Mouse (Mus musculus): ENCODE measurements around the gene Tbx19. TPM values are rescaled to one million over a fixed set of nuclear protein-coding genes. Genes with fewer than 3 reads are reported as not detected.

The Tbx19 gene
- polyA plus RNA-seq, 1 experiment = not detected

- H3K79me2 ChIP-seq (ENCODE audit: control insufficient read depth, insufficient read depth) = no peaks in the 10 kb centered on the region
- peaks cover 6% of the 10 kb centered on the region for H3K27me3 ChIP-seq (ENCODE audit: control insufficient read depth, insufficient read depth, insufficient read length)
- H3K79me3 ChIP-seq (ENCODE audit: low read depth) = no peaks in the 10 kb centered on the region
- H3ac ChIP-seq (ENCODE audit: control insufficient read depth, insufficient read length, low read depth) = no peak overlapping the region
- H3K36me3 ChIP-seq (ENCODE audit: control insufficient read depth, insufficient read depth) = no peaks in the 10 kb centered on the region
- TF ChIP-seq CTCF (IDR thresholded peaks at IDR 0.05; ENCODE audit: control insufficient read depth, insufficient read depth, insufficient read length) (no peak), USF1 (IDR thresholded peaks at IDR 0.05; ENCODE audit: low read depth) (no peak), MYOG (IDR thresholded peaks at IDR 0.05; ENCODE audit: control insufficient read depth, extremely low read depth, insufficient read length) (no peak), MAX (IDR thresholded peaks at IDR 0.05) (no peak), MYOD1 (IDR thresholded peaks at IDR 0.05; ENCODE audit: control insufficient read depth, insufficient read length, low read depth) (no peak), CEBPB (IDR thresholded peaks at IDR 0.05; ENCODE audit: low read depth) (no peak), FOSL1 (IDR thresholded peaks at IDR 0.05; ENCODE audit: insufficient read depth, low read length, poor library complexity, severe bottlenecking) (no peak)
- H3K4me3 ChIP-seq (ENCODE audit: insufficient read depth, poor library complexity, severe bottlenecking) = no peak overlapping the region
Observed at GRCm38 (mm10) chr1:165154162-165154561, 6.4 kb downstream of the Tbx19 start.

GRCm38 (mm10) chr1:165151216-165151615 is 9.4 kb downstream of the Tbx19 start:
- Histone ChIP-seq H3K36me3 (ENCODE audit: control insufficient read depth, insufficient read depth) (no peaks in the 10 kb centered on the region), H3K4me3 (ENCODE audit: insufficient read depth, poor library complexity, severe bottlenecking) (no peak overlapping the region), H3K79me2 (ENCODE audit: control insufficient read depth, insufficient read depth) (no peaks in the 10 kb centered on the region), H3K79me3 (ENCODE audit: low read depth) (no peaks in the 10 kb centered on the region), H3ac (ENCODE audit: control insufficient read depth, insufficient read length, low read depth) (no peak overlapping the region), H3K27me3 (ENCODE audit: control insufficient read depth, insufficient read depth, insufficient read length) (peaks cover 6% of the 10 kb centered on the region)
- TF ChIP-seq MYOD1 (IDR thresholded peaks at IDR 0.05; ENCODE audit: control insufficient read depth, insufficient read length, low read depth) (no peak), CTCF (IDR thresholded peaks at IDR 0.05; ENCODE audit: control insufficient read depth, insufficient read depth, insufficient read length) (no peak)

GRCm38 (mm10) chr1:165142343-165142916 is 18.1 kb downstream of the Tbx19 start:
- H3K27me3 ChIP-seq (ENCODE audit: control insufficient read depth, insufficient read depth, insufficient read length) = no peaks in the 10 kb centered on the region
- no peak for TF ChIP-seq MYOG (IDR thresholded peaks at IDR 0.05; ENCODE audit: control insufficient read depth, extremely low read depth, insufficient read length)
- no peak for TF ChIP-seq MAX (IDR thresholded peaks at IDR 0.05)
- no peak for TF ChIP-seq CTCF (IDR thresholded peaks at IDR 0.05; ENCODE audit: control insufficient read depth, insufficient read depth, insufficient read length)
- no peak for TF ChIP-seq USF1 (IDR thresholded peaks at IDR 0.05; ENCODE audit: low read depth)
- TF ChIP-seq CEBPB (IDR thresholded peaks at IDR 0.05; ENCODE audit: low read depth) = no peak
- no peak for TF ChIP-seq MYOD1 (IDR thresholded peaks at IDR 0.05; ENCODE audit: control insufficient read depth, insufficient read length, low read depth)
- TF ChIP-seq FOSL1 (IDR thresholded peaks at IDR 0.05; ENCODE audit: insufficient read depth, low read length, poor library complexity, severe bottlenecking) = no peak

GRCm38 (mm10) chr1:165140227-165140626 is 20.3 kb downstream of the Tbx19 start:
- no peak for TF ChIP-seq CEBPB (IDR thresholded peaks at IDR 0.05; ENCODE audit: low read depth)
- Histone ChIP-seq H3ac (ENCODE audit: control insufficient read depth, insufficient read length, low read depth) (no peak overlapping the region), H3K36me3 (ENCODE audit: control insufficient read depth, insufficient read depth) (no peaks in the 10 kb centered on the region), H3K4me3 (ENCODE audit: insufficient read depth, poor library complexity, severe bottlenecking) (no peak overlapping the region), H3K27me3 (ENCODE audit: control insufficient read depth, insufficient read depth, insufficient read length) (no peaks in the 10 kb centered on the region), H3K79me2 (ENCODE audit: control insufficient read depth, insufficient read depth) (no peaks in the 10 kb centered on the region), H3K79me3 (ENCODE audit: low read depth) (no peaks in the 10 kb centered on the region)

More at GRCm38 (mm10) chr1:165142343-165142916, 18.1 kb downstream of the Tbx19 start:
- no peak overlapping the region for H3K4me3 ChIP-seq (ENCODE audit: insufficient read depth, poor library complexity, severe bottlenecking)
- H3K79me3 ChIP-seq (ENCODE audit: low read depth) = no peaks in the 10 kb centered on the region
- no peak overlapping the region for H3ac ChIP-seq (ENCODE audit: control insufficient read depth, insufficient read length, low read depth)
- H3K36me3 ChIP-seq (ENCODE audit: control insufficient read depth, insufficient read depth) = no peaks in the 10 kb centered on the region
- H3K79me2 ChIP-seq (ENCODE audit: control insufficient read depth, insufficient read depth) = no peaks in the 10 kb centered on the region

GRCm38 (mm10) chr1:165133858-165134257 is 26.7 kb downstream of the Tbx19 start:
- Histone ChIP-seq H3ac (ENCODE audit: control insufficient read depth, insufficient read length, low read depth) (no peak overlapping the region), H3K79me2 (ENCODE audit: control insufficient read depth, insufficient read depth) (no peaks in the 10 kb centered on the region), H3K4me3 (ENCODE audit: insufficient read depth, poor library complexity, severe bottlenecking) (no peak overlapping the region), H3K36me3 (ENCODE audit: control insufficient read depth, insufficient read depth) (no peaks in the 10 kb centered on the region), H3K27me3 (ENCODE audit: control insufficient read depth, insufficient read depth, insufficient read length) (no peaks in the 10 kb centered on the region), H3K79me3 (ENCODE audit: low read depth) (no peaks in the 10 kb centered on the region)
- TF ChIP-seq FOSL1 (IDR thresholded peaks at IDR 0.05; ENCODE audit: insufficient read depth, low read length, poor library complexity, severe bottlenecking) = no peak
- TF ChIP-seq MYOG (IDR thresholded peaks at IDR 0.05; ENCODE audit: control insufficient read depth, extremely low read depth, insufficient read length) = no peak
- TF ChIP-seq USF1 (IDR thresholded peaks at IDR 0.05; ENCODE audit: low read depth) = no peak
- no peak for TF ChIP-seq CTCF (IDR thresholded peaks at IDR 0.05; ENCODE audit: control insufficient read depth, insufficient read depth, insufficient read length)
- TF ChIP-seq CEBPB (IDR thresholded peaks at IDR 0.05; ENCODE audit: low read depth) = no peak
- TF ChIP-seq MYOD1 (IDR thresholded peaks at IDR 0.05; ENCODE audit: control insufficient read depth, insufficient read length, low read depth) = no peak

- Histone ChIP-seq H3K4me3 (ENCODE audit: insufficient read depth, poor library complexity, severe bottlenecking) (no peak overlapping the region), H3K36me3 (ENCODE audit: control insufficient read depth, insufficient read depth) (no peaks in the 10 kb centered on the region), H3K79me2 (ENCODE audit: control insufficient read depth, insufficient read depth) (no peaks in the 10 kb centered on the region), H3K27me3 (ENCODE audit: control insufficient read depth, insufficient read depth, insufficient read length) (no peaks in the 10 kb centered on the region), H3ac (ENCODE audit: control insufficient read depth, insufficient read length, low read depth) (no peak overlapping the region), H3K79me3 (ENCODE audit: low read depth) (no peaks in the 10 kb centered on the region)
- TF ChIP-seq MAX (IDR thresholded peaks at IDR 0.05) (no peak), MYOG (IDR thresholded peaks at IDR 0.05; ENCODE audit: control insufficient read depth, extremely low read depth, insufficient read length) (no peak), CTCF (IDR thresholded peaks at IDR 0.05; ENCODE audit: control insufficient read depth, insufficient read depth, insufficient read length) (no peak), USF1 (IDR thresholded peaks at IDR 0.05; ENCODE audit: low read depth) (no peak), CEBPB (IDR thresholded peaks at IDR 0.05; ENCODE audit: low read depth) (no peak), MYOD1 (IDR thresholded peaks at IDR 0.05; ENCODE audit: control insufficient read depth, insufficient read length, low read depth) (no peak), FOSL1 (IDR thresholded peaks at IDR 0.05; ENCODE audit: insufficient read depth, low read length, poor library complexity, severe bottlenecking) (no peak)
Observed at GRCm38 (mm10) chr1:165133279-165133678, 27.3 kb downstream of the Tbx19 start.

Data from C2C12 (cell line).